Mouse (Mus musculus) lung, embryonic 14.5 days (tissue): Measurements from ENCODE around the gene Npas3. TPM values are rescaled to one million over a fixed set of nuclear protein-coding genes. Genes with fewer than 3 reads are reported as not detected.
"Not testable (repeated sequence)": the region's sequence is repeated elsewhere in the genome, so short reads cannot be mapped to it uniquely, and the experiment has no call there.

Experiments
- ATAC-seq: fragments of 200-750 bp; cut with Nextera tagmentation; 2 replicates; pipeline ENCODE4 v1.8.0; 2017; ENCODE audit warnings: mild to moderate bottlenecking, moderate TSS enrichment, moderate library complexity; ENCODE audit not compliant: insufficient read depth
- DNase-seq: peaks from one replicate; pipeline ENCODE4 v3.0.0-alpha.2; 2015
- H3K27ac ChIP-seq: fragments of 300-500 bp; sonication (generic); 2 replicates; pipeline ENCODE4 v1.5.1; 2014; ENCODE audit warnings: low read depth, mild to moderate bottlenecking, moderate library complexity
- H3K27me3 ChIP-seq: fragments of 300-500 bp; sonication (generic); 2 replicates; pipeline ENCODE4 v1.6.1; 2014; ENCODE audit warnings: low read length, control low read depth; ENCODE audit not compliant: insufficient read depth
- H3K36me3 ChIP-seq: fragments of 300-500 bp; sonication (generic); 2 replicates; pipeline ENCODE4 v1.6.1; 2014; ENCODE audit warnings: control low read depth; ENCODE audit not compliant: insufficient read depth
- H3K4me1 ChIP-seq: fragments of 300-500 bp; sonication (generic); 2 replicates; pipeline ENCODE4 v1.6.1; 2014; ENCODE audit warnings: antibody characterized with exemption, control low read depth; ENCODE audit not compliant: insufficient read depth
- H3K4me2 ChIP-seq: fragments of 300-500 bp; sonication (generic); 2 replicates; pipeline ENCODE4 v1.6.1; 2014; ENCODE audit warnings: mild to moderate bottlenecking
- H3K4me3 ChIP-seq: fragments of 300-500 bp; sonication (generic); 2 replicates; pipeline ENCODE4 v1.5.1; 2014; ENCODE audit warnings: low read depth, low read length
- H3K9ac ChIP-seq: fragments of 300-500 bp; sonication (generic); 2 replicates; pipeline ENCODE4 v1.6.1; 2014
- H3K9me3 ChIP-seq: fragments of 300-500 bp; sonication (generic); 2 replicates; pipeline ENCODE4 v1.6.1; 2016; ENCODE audit warnings: low read depth, low read length, control low read depth
- CTCF ChIP-seq: IDR thresholded peaks from 2 replicates; pipeline ENCODE4 v1.5.1; 2016; ENCODE audit warnings: antibody characterized with exemption, low read depth
- WGBS: fragments of 180-500 bp; shearing (Covaris S2); extraction: QIAGEN DNeasy Blood & Tissue Kit; methylation state at CpG from one replicate; pipeline ENCODE4 v1.1.7; 2014; 5-methylcytosine and 5-hydroxymethylcytosine counted together
- polyA plus RNA-seq: library from polyadenylated mRNA; unstranded; fragments of >200 nt; fragmentation: Nextera tagmentation; extraction: Ambion mirVana; gene quantifications from 2 replicates; pipeline ENCODE4 v1.2.1, GENCODE M21; 2014

Npas3 gene
- polyA plus RNA-seq, 1 experiment from 2014 or later: 0.62 TPM

DNA sequence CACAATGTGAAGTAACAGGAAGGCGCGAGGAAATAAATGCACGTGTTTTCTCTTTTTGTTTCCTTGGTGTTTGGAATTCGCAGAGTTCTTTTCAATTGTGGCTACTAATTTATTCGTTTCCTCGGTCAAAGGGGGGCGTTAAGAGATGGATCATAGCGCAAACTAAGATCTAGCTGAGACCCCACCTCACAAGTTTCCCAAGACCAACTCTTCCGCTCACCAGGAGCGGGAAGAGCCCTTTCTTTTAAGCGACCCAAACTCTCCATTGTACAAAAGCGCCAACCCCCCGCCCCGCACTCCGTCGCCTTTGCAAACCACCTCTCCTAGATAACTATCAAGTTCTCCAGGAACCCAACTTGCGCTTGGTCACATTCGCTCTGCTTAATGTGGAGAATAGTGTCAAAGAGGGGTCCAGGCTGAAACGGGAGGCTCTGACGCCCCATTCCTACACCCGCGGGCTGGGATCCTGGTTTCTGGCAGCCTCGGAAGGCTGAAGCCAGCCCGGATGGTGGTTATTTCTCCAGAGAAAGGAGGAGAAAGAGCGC, 914 bp upstream of the Npas3 start:
- no peak overlapping the region for H3K27ac ChIP-seq
- no peaks in the 10 kb centered on the region for H3K9me3 ChIP-seq
- no peak overlapping the region for H3K9ac ChIP-seq
- H3K36me3 ChIP-seq: no peaks in the 10 kb centered on the region
- H3K4me3 ChIP-seq: peak overlapping the region; percentile 46
- WGBS: 2% methylated on average over 25 of the region's 25 CpGs
- H3K4me1 ChIP-seq: 0 out of 2 replicates have a peak, but pooled peaks cover 2% of the 10 kb centered on the region
- ATAC-seq (no peak), DNase-seq (peak; percentile 15)
- H3K4me2 ChIP-seq: peak overlapping the region; percentile 89
- no peak for TF ChIP-seq CTCF
- H3K27me3 ChIP-seq: peaks cover 73% of the 10 kb centered on the region

DNA sequence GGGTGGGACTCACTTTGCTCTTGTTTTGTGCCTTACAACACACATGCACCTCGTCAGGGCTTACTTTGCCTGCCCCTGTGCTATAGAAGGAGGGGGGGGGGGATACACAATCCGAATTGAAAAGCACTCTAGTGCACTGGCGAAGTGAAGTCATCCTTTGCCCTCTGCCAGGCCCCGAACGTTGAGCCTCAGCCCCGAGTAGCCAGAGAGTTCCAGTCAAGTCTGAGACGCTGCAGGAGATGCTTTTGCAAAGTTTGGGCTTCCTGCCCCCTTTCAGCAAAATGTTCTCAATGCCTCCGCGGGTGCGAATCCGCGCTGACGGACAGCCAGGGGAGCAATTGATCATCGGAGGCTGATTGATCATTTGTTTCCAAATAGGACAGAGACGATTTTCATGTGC, 319 bp downstream of the Npas3 start:
- Histone ChIP-seq H3K4me2 (peak overlapping the region; percentile 89), H3K27me3 (peaks cover 68% of the 10 kb centered on the region), H3K9ac (no peak overlapping the region), H3K36me3 (no peaks in the 10 kb centered on the region), H3K9me3 (no peaks in the 10 kb centered on the region), H3K4me3 (peak overlapping the region; percentile 46), H3K4me1 (0 out of 2 replicates have a peak, but pooled peaks cover 2% of the 10 kb centered on the region), H3K27ac (no peak overlapping the region)
- TF ChIP-seq CTCF: no peak
- DNase-seq (peak; percentile 14), ATAC-seq (no peak)
- WGBS: under 1% methylated on average over 15 of the region's 15 CpGs

DNA sequence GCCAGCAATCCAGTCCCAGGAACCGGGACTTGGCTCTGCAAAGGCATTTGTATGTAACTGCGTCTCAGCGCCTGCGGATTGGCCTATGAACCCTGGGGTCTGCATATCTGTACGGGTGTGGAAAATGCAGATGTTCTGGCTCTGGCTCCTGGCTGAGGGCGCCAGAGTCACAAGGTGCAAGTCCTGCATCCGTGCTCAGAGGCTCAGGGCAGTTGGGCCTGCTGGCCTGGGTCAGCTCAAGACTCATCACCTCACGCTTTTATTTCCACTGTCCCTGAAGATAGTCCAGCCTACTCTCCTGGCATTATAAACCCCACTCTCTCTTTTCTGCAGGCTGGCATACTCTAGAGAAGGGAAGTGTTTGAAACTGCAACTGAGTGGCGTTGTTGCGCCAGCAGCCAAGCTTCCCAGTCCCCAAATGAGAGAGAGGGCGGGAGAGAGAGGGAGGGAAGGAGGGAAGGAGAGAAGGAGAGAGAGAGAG, 3.3 kb downstream of the Npas3 start:
- Histone ChIP-seq H3K4me1 (no peaks in the 10 kb centered on the region), H3K9ac (no peak overlapping the region), H3K4me3 (peak overlapping the region; percentile 67), H3K9me3 (no peaks in the 10 kb centered on the region), H3K27me3 (peaks cover 63% of the 10 kb centered on the region), H3K27ac (no peak overlapping the region), H3K4me2 (peak overlapping the region; percentile 91), H3K36me3 (no peaks in the 10 kb centered on the region)
- TF ChIP-seq CTCF: no peak
- ATAC-seq (peak; percentile 22; the same call in 1 of the 2 replicates), DNase-seq (peak; percentile 51)
- under 1% methylated on average over 11 of the region's 11 CpGs for WGBS

DNA sequence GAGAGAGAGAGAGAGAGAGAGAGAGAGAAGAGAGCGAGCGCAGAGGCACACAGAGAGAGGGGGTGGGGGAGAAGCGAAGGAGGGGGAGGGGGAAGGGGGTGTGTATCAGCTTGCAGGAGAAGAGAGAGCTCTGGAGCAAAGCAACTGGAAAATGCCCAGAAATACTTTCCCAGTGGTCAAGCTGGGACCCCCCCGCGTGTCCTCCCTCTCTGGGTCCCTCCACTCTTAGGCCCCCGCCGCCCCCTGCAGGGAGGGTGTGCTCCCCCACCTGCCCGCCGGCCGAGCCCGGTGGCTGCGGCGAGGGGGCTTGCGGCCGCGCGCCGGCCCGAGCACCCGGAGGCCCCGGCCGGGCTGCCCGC, 3.7 kb downstream of the Npas3 start:
- TF ChIP-seq CTCF: no peak
- peak overlapping the region; percentile 91 for H3K4me2 ChIP-seq
- WGBS: 3% methylated on average over 15 of the region's 23 CpGs
- peak overlapping the region; percentile 77 for H3K9ac ChIP-seq
- peaks cover 59% of the 10 kb centered on the region for H3K27me3 ChIP-seq
- DNase-seq: peak; percentile 55
- H3K4me3 ChIP-seq: peak overlapping the region; percentile 67
- H3K9me3 ChIP-seq: no peaks in the 10 kb centered on the region
- ATAC-seq: peak; percentile 66
- no peak overlapping the region for H3K27ac ChIP-seq
- H3K36me3 ChIP-seq: no peaks in the 10 kb centered on the region
- H3K4me1 ChIP-seq: no peaks in the 10 kb centered on the region

DNA sequence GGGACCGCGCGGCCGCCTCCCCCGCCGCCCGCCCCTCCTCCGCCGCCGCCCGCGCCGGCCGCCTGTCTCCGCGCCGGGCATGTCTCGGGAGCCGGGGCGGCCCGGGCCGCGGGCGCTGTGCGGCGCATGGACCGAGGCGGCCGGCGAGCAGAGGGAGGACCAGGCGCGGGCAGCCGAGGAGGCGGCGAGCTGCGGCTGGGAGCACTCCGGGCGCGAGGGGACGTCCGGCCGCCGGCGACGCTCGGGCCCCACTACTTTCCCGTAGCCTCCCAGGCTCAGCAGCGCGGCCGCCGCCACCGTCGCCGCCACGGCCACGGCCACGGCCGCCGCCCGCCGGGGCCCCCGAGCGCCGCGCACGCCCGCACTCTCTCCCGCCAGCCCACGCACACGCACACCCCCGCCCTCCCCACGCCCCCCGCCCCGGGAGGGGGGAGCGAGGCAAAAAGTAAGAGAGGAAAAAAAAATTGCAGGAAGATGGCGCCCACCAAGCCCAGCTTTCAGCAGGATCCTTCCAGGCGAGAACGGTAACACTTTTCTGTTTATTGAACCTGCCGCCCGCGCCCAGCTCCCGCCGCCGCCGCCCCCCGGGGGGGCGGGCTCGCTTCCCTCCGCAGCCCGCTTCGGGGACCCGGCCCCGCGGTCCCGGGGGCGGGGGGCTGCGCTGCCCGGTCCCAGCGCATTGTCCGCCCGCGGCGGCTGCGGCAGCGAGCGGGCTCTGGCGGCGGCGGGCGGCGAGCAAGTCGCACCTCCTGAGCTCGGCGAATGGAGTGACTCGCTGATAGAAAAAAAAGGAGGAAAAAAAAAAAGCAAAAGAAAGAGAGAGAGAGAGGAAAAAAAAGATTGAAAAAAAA, 4.3 kb downstream of the Npas3 start:
- peak; percentile 62 for ATAC-seq
- peak overlapping the region; percentile 91 for H3K4me2 ChIP-seq
- WGBS: under 1% methylated on average over 88 of the region's 115 CpGs
- H3K27me3 ChIP-seq: peaks cover 53% of the 10 kb centered on the region
- H3K36me3 ChIP-seq: no peaks in the 10 kb centered on the region
- DNase-seq: peak; percentile 62
- H3K9ac ChIP-seq: peak overlapping the region; percentile 77
- no peaks in the 10 kb centered on the region for H3K4me1 ChIP-seq
- no peaks in the 10 kb centered on the region for H3K9me3 ChIP-seq
- H3K27ac ChIP-seq: peak overlapping the region; percentile 72; the same call in 1 of the 2 replicates
- TF ChIP-seq CTCF: no peak
- H3K4me3 ChIP-seq: peak overlapping the region; percentile 67

DNA sequence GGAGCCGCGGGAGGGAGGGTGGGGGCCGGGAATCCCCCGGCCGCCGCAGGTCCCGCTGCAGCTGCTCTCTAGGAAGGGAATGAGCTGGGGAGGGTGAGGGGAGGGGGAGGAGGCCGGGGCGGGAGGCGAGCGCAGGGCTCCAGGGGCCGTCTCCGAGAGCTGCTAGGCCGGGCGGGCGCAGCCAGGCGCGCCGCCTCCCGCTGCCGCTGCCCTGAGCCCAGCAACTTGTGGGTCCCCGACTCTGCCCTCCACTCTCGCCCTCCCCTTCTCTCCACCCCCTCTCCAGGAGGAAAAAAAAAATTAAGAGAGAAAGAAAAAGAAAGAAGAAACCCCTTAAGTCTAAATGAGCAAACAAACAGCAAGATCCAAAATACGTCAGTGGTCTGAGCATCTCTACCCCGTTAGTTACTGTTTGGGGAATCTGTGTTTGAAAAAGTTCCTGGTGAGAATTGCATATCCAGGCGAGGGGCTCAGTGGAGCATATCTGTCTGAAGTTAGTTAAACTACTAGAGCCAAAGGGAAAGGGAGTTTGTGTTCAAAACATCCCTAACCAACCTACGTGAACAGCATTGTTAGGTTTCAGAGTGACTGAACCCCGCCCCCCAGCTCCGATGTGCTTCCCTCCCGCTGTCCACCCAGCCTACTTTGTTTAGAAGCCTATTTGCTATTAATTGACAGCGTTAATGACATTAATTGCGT, 5.1 kb downstream of the Npas3 start:
- no peak overlapping the region for H3K27ac ChIP-seq
- H3K4me2 ChIP-seq: peak overlapping the region; percentile 91
- no peaks in the 10 kb centered on the region for H3K4me1 ChIP-seq
- H3K9ac ChIP-seq: peak overlapping the region; percentile 77
- no peak for TF ChIP-seq CTCF
- peak overlapping the region; percentile 67 for H3K4me3 ChIP-seq
- peaks cover 45% of the 10 kb centered on the region for H3K27me3 ChIP-seq
- WGBS: under 1% methylated on average over 28 of the region's 32 CpGs
- no peaks in the 10 kb centered on the region for H3K36me3 ChIP-seq
- no peaks in the 10 kb centered on the region for H3K9me3 ChIP-seq
- DNase-seq (peak; percentile 54), ATAC-seq (peak; percentile 70; the same call in 1 of the 2 replicates)

DNA sequence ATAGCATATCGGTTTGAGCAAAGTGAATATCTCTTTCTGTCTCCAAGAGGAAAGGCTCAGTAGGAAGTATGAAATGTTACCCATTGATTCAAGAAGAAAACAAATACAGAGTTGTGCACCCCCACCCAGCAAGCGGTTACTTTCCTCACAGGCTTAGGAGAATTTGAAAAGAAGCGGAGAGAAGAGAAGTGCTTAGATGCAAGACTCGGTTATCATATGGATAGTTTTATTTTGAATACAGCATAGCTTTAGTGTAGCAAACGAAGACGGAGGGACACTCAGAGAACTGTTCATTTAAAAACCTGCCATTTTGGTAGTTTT, 5.6 kb downstream of the Npas3 start:
- Histone ChIP-seq H3K4me2 (peak overlapping the region; percentile 91), H3K36me3 (no peaks in the 10 kb centered on the region), H3K9ac (no peak overlapping the region), H3K4me3 (peak overlapping the region; percentile 67), H3K4me1 (no peaks in the 10 kb centered on the region), H3K27me3 (peaks cover 40% of the 10 kb centered on the region), H3K27ac (no peak overlapping the region), H3K9me3 (no peaks in the 10 kb centered on the region)
- WGBS: 11% methylated on average over 6 of the region's 6 CpGs
- no peak for TF ChIP-seq CTCF
- ATAC-seq: no peak
- DNase-seq: no peak

DNA sequence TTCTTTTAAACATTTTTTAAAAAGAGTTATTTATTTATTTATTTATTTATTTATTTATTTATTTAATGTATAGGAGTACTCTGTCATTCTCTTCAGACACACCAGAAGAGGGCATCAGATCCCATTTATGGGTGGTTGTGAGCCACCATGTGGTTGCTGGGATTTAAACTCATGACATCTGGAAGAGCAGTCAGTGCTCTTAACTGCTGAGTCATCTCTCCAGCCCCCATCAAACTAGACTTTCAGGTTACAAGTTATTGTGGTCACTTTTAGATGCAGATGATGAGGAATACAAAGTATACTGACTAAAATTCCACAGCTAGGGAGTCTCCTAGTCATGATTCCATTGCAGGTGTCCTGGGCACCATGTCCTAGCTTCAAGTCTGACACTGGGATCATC, 26.0 kb downstream of the Npas3 start:
- not testable (repeated sequence) for H3K9ac ChIP-seq, DNase-seq, H3K27me3 ChIP-seq, H3K27ac ChIP-seq, H3K9me3 ChIP-seq, ATAC-seq, H3K4me1 ChIP-seq, H3K4me2 ChIP-seq, H3K36me3 ChIP-seq, H3K4me3 ChIP-seq
